Mouse (Mus musculus) WW6 (cell line): ENCODE results near the gene Sh2b3.

ENCODE experiments used
- DNase-seq: peaks from one replicate; pipeline ENCODE4 v3.0.0-alpha.2; 2013; ENCODE audit warnings: low read depth, low spot score

Sh2b3 gene

DNA sequence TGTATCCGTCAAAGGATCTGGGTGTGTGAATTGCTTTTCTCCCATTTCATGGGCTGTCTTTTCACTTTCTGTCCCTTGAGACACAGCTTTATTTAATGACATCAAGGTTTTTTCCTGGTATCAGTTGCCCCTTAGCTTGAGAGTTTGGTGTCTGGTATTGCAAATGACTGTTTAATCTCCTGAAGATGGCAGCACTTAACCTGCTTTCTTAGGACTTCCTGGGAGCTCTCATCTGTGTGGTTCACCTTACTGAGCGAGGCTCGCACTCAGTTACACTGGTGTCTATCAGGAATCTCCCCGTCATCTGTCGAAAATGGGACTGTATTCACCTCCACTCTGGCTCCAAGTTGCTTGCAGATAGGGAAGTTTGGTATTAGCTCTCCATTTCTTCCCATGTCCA is 46.4 kb downstream of the Sh2b3 start:
- DNase-seq = no peak

DNA sequence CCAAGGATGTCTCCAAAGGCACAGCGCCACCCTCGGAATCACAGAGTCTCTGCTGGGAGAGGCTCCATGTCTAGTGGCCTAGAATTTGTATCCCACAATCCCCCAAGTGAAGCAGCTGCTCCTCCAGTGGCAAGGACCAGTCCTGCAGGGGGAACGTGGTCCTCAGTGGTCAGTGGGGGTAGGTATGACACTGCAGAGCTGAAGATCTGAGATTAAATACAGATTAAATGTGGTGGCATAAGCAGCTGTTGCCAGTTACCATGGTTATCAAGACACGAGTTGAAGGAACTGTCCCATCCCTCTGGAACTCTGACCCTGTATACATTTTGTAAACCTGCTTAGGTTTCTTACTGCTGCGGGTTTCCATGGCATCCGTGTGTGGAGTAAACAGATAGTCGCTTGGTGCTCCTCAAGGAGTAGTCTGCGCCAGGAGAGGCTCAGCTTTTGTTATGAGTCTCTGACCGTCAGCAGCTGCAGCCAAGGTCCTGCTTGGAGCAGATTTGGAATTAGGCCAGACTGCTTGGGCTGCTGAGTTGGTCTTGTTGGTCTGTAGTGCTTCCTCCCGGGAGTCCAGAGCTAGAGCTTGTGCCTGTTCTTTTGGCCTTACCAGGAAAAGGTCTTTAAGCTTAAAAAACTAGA is 53.5 kb downstream of the Sh2b3 start:
- no peak for DNase-seq

DNA sequence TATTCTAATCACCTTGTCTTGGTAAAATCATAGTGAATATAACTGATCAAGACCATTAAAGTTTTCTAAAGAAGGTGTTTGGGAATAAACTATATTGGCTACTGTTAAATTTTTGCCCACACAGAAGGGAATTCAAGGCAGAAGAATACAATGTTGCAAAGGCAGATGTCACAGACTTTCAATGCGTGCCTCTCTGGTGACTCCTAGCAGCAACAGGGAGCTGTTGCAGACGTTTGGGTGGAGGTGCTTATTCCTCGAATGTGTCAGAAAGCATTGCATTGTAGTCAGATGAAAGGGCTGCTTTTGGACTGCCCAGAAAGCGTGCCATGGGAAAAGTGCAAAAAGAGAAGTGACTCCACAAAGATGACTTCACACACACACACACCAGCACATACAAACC is 55.0 kb downstream of the Sh2b3 start:
- no peak for DNase-seq

DNA sequence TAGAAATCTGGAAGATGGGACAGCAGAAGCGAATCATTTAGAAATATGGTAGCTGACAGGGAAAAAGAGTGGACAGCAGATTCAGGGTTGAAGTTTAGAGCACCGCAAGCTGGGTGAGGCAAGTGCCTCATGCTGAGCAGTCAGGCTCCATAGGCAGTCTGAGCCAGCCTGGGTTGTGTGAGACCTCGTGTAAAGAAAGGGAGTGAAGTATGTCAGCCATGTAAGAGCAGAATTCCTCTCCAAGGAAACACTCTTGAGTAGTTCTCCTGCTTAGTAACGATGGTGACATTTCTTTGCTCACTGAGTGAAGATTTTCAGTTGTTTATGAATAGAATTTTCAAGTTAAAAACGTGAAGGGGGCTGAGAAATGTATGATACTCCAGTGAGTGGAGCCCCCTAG is 57.3 kb downstream of the Sh2b3 start:
- DNase-seq = no peak

DNA sequence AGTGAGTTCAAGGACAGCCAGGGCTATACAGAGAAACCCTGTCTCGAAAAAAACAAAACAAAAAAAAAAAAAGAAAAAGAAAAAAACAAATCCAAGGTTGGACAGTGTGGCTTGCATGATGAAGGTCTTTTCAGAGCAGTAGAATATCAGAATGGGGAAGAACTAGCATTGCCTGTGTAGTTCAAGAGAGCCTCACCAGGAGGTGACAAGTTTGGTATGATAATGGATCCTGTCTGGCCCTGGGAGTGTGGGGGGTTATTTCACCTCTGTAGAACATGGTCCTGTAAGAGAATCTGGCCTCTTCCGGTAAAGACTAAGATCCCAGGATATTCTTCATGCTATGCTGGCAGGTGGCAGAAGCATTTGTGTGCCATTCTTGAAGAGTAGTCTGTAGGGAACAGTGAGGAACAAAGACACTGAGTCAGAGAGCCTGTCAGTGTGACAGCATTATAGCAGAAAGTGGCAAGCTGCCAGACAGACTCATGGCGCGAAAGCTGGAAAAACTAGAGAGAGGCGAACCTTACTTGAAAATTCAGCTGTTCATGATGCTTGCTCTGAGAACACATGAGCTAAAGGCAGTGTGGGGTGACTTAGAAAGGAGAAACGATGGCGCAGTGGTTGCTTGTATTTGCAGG is 58.8 kb downstream of the Sh2b3 start:
- no peak for DNase-seq

DNA sequence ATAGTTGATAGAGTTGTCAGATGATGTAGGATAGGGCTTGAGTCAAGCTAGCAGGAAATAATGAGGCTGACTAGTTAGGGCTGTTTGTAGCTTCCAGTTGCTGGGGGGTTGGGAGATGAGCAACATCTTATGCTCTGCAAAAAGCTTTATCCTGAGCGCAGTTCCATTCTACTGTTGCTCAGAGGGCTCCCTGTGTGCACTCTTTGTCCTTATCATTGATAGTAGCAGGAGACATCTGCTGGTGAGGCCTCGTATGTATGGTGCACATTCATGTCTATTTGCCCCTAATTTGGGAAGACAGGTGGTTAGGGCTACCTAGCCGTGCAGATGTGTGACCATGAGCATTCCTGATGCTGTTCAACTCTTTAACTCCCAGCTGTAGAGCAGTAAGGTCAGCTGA is 65.8 kb downstream of the Sh2b3 start:
- DNase-seq = no peak

DNA sequence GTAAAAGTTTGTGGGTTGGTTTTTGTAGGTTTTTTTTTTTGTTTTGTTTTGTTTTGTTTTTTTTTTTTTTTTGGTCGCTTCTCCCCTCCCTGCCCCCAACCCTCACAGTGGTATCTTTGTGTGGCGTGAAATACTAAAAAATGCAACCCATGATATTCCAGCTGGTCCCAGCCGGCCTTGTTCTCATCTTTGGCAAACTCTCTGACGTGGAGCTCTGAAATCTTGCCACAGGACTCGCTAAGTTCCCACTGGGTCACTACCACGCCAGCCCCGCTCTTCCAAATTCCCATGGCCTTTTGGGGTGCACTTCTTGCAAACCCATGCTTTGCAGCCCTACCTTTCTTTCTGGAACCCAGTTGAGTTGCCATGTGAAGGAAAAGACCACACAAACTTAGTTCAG is 67.6 kb downstream of the Sh2b3 start:
- no peak for DNase-seq

DNA sequence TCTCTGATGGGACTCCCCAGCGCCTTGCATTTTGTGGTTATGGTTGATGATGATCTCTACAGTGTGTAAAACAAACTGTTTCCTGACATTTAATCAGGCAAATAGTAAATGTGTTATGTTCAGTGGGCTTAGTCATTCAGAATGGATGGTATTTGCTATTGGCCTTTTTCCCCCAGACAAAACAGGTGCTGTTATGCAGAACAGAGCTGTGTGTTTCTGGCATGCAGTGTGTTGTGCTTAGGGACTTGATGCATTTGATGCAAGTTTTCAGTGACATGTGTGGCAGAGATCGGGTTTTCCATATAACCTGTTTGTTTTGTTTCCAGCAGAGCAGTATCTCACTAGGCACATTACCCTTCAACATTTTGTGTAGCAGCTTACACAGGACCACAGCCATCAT is 69.9 kb downstream of the Sh2b3 start:
- no peak for DNase-seq

DNA sequence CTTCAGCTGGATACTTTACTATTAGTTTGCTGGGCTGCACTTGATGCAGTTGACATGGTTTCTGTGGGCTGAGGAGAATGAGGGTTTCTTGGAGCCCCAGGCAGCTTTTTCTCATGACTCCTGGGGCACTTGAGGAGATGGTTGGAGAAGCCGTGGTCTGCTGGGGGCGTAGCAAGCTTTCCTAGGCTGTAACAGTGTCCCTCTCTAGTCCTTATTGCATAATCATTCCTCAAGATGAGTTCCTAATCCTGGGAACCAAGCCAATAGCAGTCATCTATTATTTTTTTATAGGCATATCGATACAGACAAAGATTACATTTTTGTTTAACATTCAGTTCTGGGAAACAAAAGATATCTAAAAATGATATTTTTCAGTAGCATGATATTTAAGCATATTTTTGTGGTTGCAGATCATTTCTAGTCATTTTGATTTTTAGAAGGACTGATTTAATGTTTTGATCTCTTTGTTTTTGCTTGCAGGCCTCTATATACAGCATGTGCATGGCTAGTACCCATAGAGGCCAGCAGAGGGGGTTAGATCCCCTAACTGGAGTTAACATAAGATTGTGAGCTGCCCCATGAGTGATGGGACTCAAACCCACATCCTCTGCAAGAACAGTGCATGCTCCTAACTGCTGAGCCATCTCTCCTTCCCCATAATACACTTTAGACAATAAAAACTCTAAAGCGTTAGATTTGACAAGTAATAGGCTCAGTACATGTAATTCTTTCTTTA is 71.2 kb downstream of the Sh2b3 start:
- no peak for DNase-seq
